Mouse (Mus musculus) CH12F3 (cell line): Measurements from ENCODE around the gene Zbtb46.

ENCODE experiments used
- in situ Hi-C: fragments of 300-500 bp; cut with MboI; formaldehyde crosslinking; loops from 2 replicates; pipeline ENCODE4 v1.14.3; 2020; ENCODE audit warnings: low sequenced_read_pairs

Gene Zbtb46

DNA sequence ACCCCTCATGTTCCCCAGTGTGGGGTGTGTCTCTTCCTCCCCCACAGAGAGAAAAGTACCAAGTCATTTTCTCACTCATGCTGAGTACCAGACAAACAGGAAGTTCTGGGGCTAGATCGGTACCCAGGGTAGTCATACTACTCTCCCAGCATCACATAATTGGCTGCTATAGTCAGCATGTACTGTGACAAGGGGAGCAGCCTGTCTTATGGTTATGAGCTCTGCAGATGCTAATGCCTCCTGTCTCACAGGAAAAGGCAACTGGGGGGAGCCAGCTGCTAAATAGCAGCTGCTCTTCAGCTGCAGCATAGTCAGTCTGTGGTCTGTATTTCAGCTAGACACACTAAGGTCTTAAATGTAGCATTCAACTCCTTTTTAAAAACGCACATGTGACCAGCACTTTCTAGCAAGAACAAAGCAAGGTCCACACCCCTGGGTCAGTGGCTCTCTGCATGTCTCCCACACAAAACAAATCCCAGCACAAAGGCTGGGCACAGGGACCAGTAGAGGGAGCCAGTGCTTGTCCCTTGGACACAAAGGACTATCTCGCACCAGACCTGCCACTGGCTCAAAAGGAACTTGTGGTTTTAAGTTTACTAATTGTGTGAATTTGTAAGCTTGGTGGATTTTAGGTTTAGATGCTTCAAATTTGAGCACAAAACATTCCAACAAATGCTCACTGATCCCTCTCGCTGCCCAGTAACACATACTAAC lies 48.3 kb downstream of the Zbtb46 start:
- in situ Hi-C loops = no loop called here

DNA sequence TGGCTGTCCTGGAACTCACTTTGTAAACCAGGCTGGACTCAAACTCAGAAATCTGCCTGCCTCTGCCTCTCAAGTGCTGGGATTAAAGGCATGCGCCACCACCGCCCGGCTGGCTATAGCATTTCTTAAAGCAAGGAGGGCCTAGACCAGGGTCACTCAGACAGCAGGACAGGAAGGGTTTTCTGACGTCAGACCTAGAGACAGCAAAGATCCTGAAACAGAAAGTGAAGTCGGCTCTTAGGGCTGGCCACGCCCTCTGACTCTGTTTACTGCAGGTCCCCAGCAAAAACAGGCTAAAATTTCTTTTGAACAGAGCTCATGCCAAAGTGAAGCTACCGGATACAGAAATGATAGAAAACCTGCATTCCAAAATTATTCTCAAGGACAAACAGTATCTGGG lies 49.6 kb downstream of the Zbtb46 start:
- in situ Hi-C loops = no loop called here

DNA sequence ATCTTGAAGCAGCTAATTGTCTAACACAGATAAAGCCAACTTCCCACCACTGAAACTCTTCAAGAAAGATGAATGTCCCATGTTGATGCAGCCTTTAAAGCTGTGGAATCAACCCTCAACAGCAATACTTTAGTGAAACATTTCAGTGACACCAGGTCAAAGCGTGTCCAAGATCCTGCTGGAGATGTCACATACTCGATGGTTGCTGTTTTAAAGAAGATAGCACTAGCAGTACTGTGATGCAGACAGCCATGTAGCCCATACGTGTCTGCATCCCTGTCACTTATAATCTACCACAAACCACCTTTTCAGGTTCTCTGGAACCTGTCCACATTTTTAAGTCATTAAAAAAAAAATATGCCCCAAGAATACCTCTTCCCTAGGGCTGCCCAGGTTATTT lies 55.5 kb downstream of the Zbtb46 start:
- in situ Hi-C loops = loop anchor here (5.0 kb wide), 1 partner anchor 94 kb away; the partner anchor contains the start of gene Tpd52l2

DNA sequence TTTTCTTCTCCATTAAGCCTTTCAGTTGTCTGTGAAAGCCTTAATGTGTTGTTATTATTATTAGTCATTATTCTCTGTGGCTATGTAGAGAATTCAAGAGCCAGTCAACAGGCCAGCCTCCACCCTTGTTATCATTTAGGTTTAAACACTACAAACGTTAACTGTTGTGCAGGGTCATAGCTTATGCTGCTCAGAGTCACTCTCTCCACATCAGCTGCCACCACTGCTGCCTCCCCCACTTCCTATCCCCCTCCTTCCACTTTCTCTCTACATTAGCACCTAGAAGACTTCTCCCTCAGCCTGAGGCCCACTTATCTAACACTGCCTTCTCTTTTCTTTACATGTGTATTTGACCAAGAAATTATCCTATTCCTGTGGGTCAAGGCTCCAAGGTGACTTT lies 57.7 kb downstream of the Zbtb46 start:
- in situ Hi-C loops = loop anchor here (5.0 kb wide), 1 partner anchor 96 kb away; the partner anchor contains the start of gene Tpd52l2

DNA sequence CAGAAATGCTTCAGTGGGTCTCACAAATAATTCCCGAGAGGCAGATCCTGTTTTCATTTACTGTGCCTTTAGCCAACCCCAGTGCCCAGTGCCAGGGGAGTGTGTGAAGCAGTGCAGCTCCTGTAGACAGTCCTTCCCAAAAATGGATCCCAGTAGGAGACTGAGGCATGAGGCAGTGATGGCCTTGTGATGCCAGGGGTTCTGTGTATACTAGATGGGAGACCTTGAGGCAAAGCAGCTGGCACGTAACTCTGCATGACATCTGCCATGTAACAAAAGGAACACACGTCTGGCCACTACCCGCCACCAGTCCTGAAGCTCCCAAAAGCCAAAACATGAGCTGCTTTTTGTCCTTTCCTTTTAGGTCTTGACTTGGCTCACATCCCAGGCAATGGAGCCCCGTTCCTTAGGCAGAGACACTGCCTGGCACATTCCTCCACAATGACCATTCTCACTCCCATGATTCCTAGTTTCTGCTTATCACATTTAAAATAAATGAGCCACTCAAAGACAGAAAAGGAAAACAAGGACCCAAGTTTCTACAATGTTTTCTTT lies 61.9 kb downstream of the Zbtb46 start:
- in situ Hi-C loops = loop anchor here (10.0 kb wide), 1 partner anchor 178 kb away; no protein-coding TSS in a partner anchor

DNA sequence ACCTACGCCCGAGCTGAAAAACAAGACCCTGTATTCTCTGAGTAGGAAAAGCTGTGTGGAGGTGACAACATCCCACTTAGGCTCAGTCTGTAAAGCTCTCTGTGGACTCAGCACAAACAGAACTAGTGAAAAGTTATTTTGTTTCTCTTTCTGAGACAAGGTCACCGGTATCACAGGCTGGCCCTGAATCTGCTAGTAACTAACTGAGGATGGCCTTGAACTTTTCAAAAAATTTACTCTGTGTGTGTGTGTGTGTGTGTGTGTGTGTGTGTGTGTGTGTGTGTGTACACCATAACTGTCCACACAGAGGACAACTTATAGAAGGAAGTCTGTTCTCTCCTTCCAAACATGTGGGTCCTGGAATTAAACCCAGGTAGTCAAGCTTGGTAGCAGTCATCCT lies 65.1 kb downstream of the Zbtb46 start:
- in situ Hi-C loops = loop anchor here (10.0 kb wide), 1 partner anchor 181 kb away; no protein-coding TSS in a partner anchor

DNA sequence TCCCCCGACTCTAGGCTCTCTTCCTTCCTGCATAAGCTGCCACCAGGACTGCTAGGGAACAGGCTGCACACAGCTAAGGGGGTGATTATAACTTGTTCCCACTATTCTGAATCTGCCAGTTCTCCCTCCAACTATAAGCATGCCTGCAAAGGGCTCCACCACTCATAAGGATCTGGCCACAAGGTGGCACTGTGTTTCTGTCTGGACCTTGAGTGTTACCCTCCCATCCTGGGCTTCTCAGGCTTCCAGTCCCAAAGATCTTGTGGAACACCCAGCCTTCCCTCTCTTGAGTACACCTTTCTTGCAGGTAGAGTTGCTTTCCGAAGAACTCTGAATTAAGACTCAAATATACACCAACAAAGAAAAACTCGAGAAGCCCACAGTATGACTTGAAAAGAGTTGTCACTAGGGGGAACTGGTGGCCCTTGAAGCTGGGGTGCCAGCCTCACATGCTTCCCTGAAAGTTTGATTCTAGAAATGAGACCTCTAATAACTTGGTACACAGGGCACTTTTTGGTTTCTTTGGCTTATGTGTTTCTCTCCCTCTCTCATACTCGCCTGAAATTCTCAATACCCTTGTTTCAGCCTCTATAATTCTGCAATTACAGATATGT lies 66.5 kb downstream of the Zbtb46 start:
- in situ Hi-C loops = loop anchor here (10.0 kb wide), 1 partner anchor 182 kb away; no protein-coding TSS in a partner anchor

DNA sequence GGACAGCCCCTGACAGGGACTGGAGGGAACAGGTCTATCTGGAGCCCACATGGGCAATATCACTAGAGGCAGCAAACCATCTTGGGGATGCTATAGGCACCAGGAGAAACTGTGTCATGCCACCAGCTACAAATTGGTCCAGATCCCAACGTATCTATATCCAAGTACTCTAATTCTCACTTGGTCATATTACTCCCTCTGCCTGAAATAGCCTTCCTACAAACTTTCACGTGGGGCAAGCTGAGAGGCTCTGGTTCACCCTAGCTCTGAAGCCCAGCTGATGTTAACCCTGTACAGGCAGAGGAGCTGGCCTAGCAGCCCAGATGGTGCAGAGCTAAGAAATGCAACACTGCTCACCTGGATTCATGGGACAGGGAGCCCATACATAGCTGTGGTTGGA lies 67.7 kb downstream of the Zbtb46 start:
- in situ Hi-C loops = loop anchor here (10.0 kb wide), 1 partner anchor 183 kb away; no protein-coding TSS in a partner anchor

DNA sequence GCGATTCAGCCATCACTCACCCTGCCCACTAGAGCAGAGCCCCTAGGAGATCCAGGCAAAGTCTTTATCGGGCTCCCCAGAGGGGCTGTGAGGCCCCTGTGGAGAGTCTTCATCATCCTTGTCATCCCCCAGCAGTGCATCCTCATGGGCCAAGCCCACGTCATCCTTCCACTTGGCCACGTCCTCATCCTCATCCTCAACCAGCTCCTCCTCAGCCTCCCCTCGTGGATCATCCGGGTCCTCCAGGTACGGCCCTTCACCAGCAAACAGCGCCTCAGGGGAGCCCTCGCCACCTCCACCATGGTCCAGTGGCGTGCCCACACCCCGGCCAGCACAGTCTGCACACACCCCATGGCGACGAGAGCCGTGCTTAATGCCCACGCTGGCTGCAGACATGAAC lies 68.2 kb downstream of the Zbtb46 start:
- in situ Hi-C loops = loop anchor here (10.0 kb wide), 1 partner anchor 184 kb away; no protein-coding TSS in a partner anchor

DNA sequence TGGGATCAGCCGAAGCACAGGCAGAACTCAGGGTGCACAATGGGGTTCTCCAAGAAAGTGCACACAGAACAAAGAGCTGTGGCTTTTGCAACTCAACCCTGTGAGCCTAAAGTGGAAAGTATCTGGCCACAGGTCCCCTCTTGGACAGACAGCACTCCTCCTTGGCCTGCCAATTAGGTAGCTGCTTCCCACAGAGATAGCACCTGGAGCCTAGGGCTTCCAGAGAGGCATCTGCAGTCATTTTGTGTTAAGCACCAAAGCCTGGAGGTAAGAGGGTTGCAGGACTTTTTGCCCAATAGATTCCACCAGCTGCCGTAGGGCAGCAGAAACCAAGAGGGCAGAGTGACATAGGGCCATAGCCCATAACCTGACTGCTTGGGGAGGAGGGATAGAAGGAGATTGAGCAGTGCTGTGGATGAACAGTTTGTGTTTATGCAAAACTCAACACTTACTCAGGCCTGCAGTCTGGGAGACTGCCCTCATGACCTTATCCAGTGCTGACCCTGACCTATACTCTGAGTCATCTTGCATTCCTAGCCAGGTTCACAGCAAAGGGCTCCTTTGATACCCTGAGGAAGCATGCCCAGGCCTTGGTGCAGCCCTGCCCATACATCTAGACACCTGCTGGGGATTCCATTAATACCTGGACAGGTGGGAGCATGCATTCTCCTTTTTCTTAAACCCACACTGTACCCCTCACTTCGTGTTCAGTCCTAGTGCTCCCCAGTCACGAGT lies 68.9 kb downstream of the Zbtb46 start:
- in situ Hi-C loops = loop anchor here (10.0 kb wide), 1 partner anchor 184 kb away; no protein-coding TSS in a partner anchor

DNA sequence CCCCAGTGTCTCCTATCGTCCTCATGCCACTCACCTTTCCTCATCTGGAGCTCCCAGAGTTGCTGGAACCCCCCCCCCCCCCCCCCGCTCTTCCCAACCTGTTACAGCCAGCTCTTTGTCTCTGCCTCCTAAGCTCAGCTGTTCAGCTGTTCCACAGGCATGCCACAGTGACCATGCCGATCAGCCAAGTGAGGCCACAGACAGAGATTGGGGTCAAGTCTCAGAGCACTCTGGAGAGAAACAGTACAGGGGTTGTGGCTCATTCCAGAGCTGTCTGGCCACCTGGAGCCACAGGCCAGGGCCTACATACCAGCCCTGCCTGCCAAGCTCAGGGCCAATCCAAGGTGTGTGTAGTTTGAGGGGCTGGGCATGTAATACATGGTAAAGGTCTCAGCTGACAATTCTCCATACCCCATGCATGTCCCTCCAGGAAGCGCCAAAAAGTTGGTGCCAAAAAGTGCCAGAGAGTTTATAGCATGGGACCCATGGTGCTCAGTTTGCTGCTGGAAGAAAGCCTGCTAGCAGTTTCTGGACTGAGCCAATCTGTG lies 72.5 kb downstream of the Zbtb46 start:
- in situ Hi-C loops = no loop called here

DNA sequence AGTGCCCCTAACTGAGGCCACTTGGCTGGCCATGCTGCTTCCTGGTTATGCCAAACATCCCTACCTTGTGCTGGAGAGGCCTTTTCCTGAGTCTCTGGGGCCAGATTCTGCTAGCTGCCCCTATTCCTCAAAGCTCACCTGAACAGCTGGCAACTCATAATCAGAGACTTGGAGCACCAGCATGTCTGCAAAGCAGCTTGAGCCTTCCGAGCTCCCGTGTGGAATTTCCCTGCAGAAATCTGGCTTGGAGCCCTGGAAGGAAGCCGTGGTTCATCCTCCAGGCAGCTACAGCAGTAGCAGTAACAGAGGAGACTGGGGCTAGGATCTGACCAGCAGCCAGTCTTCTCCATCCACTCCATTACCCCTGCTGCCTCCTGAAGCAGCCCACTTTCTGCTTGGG lies 73.3 kb downstream of the Zbtb46 start:
- in situ Hi-C loops = no loop called here

DNA sequence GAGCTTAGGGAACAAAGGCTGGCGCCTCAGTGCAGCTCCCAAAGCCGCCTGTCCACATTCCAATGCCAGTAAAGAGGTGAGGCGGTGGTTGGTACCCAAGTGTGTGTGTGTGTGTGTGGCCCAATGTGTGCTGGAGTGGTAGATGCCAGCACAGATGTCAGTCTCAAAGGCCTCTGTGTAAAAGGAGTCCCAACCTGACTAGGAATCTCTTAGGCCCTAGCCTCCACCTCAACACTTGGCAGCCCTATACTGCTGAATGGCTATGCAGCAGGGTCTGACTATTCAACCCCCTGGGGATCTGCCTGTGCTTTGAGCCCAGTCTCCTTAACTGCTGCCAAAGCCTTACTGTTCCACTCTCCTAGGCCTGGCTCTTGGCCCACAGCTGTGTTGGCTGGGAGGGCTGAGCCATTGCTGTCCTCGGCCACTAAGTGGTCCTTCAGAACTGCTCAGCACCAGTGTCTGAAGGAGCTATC lies 74.3 kb downstream of the Zbtb46 start:
- in situ Hi-C loops = no loop called here

DNA sequence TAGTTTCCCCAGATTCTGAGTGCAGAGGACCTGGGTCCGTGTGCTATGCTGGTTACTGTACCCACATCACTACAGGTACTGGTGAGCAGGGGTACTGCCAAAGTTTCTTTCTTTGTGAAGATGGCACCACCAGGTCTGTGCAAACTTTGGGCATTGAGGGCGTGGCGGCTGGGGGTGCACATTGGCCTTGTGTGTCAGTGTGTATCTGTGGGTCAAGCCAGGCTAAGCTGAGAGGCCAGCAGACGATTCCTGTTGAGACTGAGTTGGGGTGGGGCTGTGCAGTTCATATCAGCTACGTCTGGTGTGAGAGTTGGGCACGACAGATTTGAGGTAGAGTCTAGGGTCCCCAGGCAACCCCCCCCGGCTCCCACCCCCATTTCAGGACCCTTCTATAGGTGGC lies 74.8 kb downstream of the Zbtb46 start:
- in situ Hi-C loops = no loop called here

DNA sequence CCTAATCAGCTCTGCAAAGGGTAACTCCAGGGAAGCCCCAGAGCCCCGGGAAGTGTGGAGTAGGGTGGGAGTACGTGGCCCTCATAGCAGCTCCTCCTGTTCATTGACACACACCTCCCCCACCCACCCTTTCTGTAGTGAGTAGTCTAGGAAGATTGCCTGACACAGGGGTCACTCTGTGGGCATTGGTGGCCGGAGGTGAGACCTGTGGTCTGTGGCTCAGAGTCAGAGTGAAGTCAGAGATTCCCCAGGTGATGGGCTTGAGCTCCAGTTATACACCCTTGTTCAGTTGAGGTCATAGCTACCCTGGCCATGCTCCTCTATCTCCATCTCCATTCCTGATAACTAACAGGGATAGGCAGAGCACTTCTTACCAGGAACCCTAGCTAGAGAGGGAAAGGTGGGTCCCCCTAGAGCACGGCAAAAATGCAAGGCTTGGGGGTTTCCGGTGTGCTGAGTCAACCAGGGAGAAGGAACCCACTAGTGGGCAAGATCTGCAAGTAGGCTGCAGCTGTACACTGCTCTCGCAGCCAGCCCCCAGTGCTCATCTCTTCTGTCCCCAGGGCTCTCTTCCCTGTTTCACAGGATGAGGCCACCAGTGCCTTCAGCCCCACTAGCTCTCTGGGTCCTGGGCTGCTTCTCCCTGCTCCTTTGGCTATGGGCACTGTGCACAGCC lies 77.5 kb downstream of the Zbtb46 start:
- in situ Hi-C loops = no loop called here

DNA sequence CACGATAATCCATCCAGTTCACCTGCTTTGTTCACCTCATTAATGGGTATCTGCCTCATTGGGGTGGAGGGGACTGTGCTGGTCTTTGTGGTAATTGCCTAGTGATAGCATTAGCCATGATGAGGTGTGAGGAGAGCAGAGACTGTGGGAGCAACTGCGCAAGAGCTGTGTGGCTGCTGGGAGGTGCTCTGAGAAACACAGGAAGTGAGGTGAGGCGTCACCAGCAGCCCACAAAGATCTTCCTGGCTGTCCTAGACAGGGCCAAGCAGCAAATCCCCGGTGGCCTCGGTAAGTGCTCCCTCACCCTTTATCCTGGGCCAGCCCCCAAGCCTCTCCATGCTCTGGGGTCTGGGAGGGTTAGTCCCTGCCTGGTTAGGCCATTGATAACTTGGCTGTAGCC lies 78.1 kb downstream of the Zbtb46 start:
- in situ Hi-C loops = no loop called here

DNA sequence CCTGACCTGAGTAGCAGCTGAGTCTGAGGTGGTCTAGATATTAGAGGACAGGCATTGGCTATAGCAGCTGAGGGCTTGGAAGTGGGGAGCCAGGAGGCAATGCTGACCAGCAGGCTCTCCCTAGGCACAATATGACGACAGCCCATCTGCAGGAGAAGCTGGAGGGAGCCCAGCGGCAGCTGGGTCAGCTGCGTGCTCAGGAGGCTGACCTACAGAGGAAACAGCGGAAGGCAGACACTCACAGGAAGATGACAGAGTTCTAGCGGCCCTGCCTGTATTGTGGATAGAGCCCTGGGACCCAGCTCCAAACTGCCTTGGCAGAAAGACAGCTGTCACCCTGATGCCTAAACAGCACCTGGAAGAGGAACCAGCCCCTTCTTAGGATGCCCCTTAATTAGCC lies 79.0 kb downstream of the Zbtb46 start:
- in situ Hi-C loops = no loop called here

DNA sequence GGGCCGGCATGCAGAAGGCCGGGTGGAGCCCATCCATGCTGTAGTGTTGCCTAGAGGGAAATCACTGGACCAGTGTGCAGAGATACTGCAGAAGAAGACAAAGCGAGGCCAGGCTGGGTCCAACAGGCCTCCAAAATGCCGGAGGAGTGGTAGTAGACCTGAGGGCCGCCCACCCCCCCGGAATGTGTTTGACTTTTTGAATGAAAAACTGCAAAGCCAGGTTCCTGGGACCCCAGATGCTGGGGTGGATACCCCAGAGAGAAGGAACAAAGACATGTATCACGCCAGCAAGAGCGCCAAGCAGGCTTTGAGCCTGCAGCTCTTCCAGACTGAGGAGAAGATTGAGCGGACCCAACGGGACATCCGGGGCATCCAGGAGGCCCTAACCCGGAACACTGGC lies 79.4 kb downstream of the Zbtb46 start, which contains the start of gene Lime1:
Gene Lime1, plus strand, starts transcription at position 301 of the 400 bp plus-strand sequence.
- in situ Hi-C loops = no loop called here

DNA sequence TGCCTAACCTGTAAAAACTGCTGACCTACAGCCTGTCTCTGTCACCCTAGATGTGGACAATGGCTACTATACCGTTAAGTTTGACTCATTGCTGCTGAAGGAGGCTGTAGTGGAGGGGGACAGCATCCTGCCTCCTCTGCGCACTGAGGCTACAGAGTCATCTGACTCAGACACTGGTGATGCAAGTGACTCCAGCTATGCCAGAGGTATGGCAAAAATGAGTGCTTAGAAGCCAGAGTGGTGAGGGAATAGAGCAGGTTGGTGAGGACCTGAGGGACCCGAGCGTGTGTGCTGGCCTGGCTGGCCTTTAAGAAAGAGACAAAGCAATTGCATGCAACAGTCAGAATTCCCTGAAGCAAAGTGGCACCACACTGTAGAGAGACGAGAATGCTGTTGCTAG lies 80.5 kb downstream of the Zbtb46 start:
- in situ Hi-C loops = no loop called here

DNA sequence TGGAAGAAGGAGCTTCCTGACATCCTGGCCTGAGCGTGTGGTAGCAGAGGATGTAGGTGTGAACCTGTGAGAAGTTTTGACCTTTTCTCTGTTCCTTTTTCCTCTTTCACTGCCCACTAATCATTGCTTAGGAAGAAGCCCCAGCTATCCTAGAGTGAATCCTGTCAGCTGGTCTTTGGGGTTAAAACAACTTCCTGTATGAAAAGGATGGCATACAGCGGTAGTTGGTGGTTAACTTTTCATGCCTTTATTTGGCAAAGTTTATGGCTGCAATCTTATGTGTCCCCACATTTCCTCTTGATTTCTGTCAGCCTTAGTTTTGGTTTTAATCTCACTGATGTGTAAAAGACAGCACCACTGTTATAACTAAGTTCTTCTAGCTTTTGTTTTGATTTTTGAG lies 82.0 kb downstream of the Zbtb46 start:
- in situ Hi-C loops = no loop called here
